Mouse (Mus musculus): ENCODE data around the gene Ankrd22. TPM values are rescaled to one million over a fixed set of nuclear protein-coding genes. Genes with fewer than 3 reads are reported as not detected.
"Not testable (repeated sequence)": the region's sequence is repeated elsewhere in the genome, so short reads cannot be mapped to it uniquely, and the experiment has no call there.

Ankrd22 gene
- total RNA-seq (2021): not detected in 2 replicates
- long read RNA-seq: 0 reads

- DNase-seq: no peak
Observed at GRCm38 (mm10) chr19:34165891-34166290, at the start of gene Ankrd22. Ankrd22 (minus strand) TSS chr19:34166053.

DNA sequence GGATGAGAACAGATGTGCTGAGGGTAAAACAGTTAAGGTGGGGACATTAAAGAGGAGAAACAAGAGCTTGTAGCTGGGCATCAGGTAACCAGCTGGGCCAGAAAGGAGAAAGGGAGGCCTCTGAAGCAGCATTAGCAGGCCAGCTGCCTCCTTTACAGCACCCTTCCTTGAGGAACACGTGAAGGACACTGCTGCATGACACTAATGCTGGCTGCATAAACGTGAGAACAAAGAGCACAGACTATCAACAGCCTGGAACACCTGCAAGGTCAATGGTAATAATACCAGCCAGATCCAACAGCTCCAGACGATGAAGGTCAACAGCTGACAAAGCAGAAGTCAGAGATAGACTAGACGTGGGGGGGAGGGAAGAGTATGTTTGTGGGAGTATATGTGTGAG, 48.3 kb upstream of the Ankrd22 start:
- no peak for DNase-seq

GRCm38 (mm10) chr19:34213251-34213645, 47.4 kb upstream of the Ankrd22 start:
- no peak for DNase-seq

GRCm38 (mm10) chr19:34212489-34213250, 46.8 kb upstream of the Ankrd22 start:
- no peak for DNase-seq

GRCm38 (mm10) chr19:34210841-34211240, 45.0 kb upstream of the Ankrd22 start:
- DNase-seq: no peak

DNA sequence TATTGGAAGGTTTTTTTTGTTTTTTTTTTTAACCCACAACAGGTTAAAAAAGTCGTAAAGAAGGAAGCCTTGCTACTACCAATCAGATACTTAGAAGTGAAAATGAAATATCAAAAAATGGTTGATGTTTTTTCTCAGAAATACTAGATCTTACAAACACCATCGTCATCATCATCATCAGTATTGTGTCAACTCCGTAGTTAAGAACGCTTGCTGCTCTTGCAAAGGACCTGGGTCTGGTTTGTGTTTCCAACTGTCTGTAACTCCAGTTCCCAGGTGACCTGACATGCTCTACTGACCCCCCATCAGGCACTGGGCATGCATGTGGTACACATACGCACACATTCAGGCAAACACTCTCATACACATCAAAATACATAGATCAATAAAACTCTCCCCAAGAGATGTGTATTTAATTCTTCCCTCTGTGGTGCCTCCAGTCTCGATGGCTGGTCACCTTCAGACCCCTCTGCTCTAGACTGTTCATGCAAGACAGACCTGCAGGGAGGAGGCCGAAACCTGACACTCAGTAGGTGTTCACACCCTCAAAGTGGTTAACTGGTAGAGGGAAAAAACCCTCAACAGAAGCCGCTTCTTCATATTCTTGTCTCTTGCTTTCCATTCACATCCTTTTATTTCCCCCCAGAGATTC, 44.2 kb upstream of the Ankrd22 start:
- no peak for DNase-seq

GRCm38 (mm10) chr19:34209031-34209430, 43.2 kb upstream of the Ankrd22 start:
- DNase-seq: no peak

GRCm38 (mm10) chr19:34206760-34207440, 41.0 kb upstream of the Ankrd22 start:
- no peak for DNase-seq

GRCm38 (mm10) chr19:34206128-34206527, 40.3 kb upstream of the Ankrd22 start:
- DNase-seq: not testable (repeated sequence)

DNA sequence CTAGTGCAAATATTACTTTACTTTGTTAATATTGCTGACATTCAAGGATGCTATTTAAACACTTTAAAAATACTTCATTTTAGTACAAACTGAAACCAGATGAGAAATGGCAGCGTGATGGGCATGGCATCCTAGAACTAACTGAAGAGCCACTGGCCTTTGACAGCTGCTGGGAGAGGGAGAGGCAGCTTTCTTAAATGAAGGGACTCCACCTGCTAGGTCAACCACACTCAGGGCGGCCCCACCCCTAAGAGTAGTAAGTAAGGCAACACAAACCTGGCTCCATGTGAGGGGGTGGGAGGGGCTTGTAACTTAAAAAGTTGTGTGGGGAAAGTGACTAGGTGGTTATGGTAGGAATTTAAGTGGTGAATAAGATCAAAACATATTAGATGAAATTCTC, 36.8 kb upstream of the Ankrd22 start:
- no peak for DNase-seq

- no peak for DNase-seq
Observed at GRCm38 (mm10) chr19:34199488-34199887, 33.6 kb upstream of the Ankrd22 start.

DNA sequence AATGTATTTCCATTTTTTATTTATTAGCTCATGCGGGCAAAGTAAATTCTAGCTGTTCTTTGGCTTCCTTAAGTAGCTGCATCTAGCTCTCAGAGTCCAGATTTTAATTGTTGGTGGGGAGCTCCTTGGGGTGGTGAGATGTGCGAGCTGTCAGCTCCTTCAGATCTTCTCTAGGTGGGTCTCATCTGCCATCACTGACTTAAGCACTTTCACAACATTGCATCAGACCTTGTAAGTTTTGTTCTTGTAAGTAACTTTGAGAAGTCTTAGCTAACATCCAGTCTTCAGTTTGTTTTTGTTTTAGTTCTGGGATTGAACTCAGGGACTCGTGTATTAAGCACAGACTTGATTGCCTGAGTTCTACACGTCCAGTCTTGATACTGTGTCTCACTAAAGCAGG, 33.0 kb upstream of the Ankrd22 start:
- DNase-seq: no peak

GRCm38 (mm10) chr19:34198066-34198465, 32.2 kb upstream of the Ankrd22 start:
- no peak for DNase-seq

DNA sequence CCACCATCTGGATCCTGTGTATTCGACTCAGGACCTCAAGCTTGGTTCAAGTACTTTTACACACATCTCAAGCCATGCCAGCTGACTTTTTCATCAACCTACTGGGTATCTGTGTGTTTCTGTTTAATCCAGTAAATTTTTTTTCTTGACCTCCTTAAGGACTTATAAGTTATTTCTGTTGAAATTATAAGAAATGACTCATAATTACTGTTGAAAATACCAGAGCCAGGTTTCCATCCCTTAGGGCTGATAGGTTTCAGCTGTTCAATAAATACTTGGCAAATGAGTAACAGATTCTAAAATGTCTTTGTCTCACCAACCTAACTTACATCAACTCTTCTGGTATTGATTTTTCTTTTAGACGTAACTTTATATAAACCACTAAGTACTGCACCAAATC, 29.2 kb upstream of the Ankrd22 start:
- DNase-seq: no peak

DNA sequence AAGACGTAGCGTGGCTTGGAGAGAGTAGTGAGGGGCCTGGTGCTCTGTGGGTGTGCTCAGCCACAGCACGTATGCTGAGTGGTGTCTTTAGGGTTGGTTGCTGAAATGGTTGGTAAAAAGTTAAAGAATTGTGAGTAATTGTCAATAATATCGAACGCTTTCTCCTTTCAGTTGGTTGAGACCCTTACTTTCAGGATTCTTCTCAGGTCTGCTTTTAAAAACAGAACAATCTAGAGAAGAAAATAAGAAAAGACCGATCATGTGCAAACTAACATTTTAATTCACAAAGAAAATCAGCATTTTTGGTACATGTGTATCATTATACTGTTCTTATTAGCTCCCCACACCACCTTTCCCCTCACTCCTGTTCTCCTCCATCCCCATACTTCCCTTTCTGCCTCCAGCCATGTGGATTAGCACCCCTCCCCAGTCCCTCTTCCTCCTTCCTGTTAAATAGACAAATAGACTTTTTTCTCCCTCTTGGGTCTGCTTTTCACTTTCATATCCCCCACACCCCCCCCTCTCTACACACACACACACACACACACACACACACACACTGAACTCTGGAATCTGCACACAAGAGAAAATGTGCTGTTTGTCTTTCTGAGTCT, 28.4 kb upstream of the Ankrd22 start:
- DNase-seq: no peak

DNA sequence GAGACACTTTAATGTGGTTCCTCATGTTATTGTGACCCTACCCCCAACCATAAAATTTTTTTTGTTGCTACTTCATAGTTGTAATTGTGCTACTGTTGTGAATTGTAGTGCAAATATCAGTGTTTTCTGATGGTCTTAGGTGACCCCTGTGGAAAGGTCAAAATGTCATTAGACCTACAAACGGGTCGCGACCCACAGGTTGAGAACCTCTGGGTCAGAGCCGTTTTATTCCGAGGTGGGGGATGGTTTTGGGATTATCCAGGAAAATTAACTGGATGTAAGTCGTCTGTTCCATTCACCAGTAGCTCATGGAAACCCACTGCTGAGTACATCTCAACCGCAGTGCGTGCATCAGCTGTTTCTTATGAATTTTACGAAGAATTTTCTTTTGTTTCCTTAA, 27.8 kb upstream of the Ankrd22 start:
- DNase-seq: no peak

GRCm38 (mm10) chr19:34193149-34193548, 27.3 kb upstream of the Ankrd22 start:
- DNase-seq: peak; percentile 11

DNA sequence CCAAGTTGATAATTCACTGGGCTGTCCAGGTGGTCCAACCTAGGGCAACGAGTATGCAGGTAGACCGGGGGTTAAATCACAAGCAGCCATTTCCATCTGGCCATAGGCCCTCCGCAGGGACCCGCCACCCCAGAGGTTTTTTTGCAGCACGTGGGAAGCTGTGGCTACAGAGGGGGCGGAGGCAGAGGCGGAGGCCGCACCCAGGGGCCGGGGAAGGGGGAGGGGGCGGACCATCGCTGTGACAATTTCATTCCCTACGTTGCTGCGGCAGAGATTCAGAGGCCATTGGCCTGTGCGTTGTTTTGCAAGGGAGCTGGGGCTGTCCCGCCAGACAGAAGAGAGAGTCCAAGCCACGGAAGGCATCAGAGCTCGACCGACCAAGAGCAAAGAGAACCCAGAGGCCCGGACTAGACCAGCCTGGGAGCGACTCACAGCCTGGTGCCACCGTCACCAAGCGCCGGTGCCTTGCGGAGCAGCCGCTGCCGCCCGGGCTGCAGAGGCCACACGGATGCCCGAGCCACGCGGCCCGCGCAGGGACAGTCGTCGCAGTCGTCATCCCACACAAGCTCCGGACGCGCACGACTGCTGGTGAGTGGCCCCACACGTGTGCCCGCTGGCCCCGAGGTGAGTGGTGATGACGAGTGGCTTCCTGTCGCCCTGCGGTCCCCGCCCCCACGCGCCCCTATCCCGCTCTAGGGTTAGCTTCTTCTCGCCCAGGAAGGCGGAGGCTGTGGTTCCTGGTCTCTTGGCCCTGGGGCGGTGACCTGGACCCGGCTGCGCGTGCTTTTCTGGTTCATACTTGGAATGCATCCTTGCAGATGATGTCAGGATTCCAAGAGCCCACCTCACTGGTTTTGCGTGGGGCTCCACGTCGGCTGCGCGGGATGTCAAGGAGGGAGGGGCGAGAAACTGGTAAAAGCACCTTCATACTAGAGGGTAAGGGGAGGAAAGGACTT, 26.4 kb upstream of the Ankrd22 start, which contains the start of gene Stambpl1:
TSS of gene Stambpl1 (plus strand) at position 222 of the 956 bp plus-strand sequence.
- DNase-seq: peak; percentile 69

DNA sequence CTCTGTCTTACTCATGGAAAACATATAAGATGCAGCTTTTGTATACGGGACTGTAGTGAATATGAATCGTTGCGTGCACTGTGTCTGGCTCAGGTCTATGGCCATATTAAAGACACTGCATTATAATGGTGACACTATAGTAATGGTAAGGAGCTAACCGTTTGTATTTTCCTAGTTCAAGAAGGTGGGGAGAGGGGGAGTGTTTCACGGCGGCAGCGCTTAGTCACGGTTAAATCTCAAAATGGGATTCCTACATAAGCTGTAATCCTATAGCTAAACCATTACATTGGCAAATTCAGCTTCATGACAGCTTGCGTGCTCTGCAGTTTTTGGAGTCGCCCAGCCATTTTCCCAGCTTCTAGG, 25.8 kb upstream of the Ankrd22 start:
- DNase-seq: no peak

DNA sequence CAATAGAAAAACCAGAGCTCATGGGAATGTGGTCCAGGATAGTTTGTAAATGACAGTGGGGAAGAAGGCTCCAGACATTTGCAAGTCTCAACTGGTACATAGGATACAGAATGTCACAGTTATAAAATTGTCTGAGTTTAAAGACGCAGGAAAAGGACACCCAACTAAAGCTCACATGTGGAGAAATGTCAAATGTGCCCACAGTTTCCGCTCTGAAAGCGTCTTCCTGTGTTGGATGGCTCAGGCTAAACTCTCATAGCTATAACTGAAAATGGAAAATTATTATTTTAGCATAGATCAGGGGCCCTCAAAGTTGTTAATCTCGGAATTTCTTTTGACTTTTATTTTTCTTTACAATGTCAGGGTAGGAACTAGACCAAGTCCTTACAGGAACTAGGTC, 21.0 kb upstream of the Ankrd22 start:
- DNase-seq: no peak

- no peak for DNase-seq
Observed at GRCm38 (mm10) chr19:34182490-34182889, 16.6 kb upstream of the Ankrd22 start.

- no peak for DNase-seq
Observed at GRCm38 (mm10) chr19:34181234-34181633, 15.4 kb upstream of the Ankrd22 start.

Data from adrenal gland, postnatal 25 days (tissue).